Mouse (Mus musculus): ENCODE results near the gene Ptgfrn.

- TF ChIP-seq GATA1 (IDR thresholded peaks at IDR 0.05; ENCODE audit: low read length) = no peak
- TF ChIP-seq TAL1 (IDR thresholded peaks at IDR 0.05; ENCODE audit: low read length) = no peak
Observed at GRCm38 (mm10) chr3:101066175-101066574, 43.9 kb downstream of the Ptgfrn start.

Measured in erythroblast, embryonic 14.5 days (primary cell).